Mouse (Mus musculus) kidney, postnatal 25 days (tissue): ENCODE measurements around the gene Myo15.
A peak's percentile ranks its signal among the peaks of the same experiment; 100 is the strongest.
"Not testable (repeated sequence)": the region's sequence is repeated elsewhere in the genome, so short reads cannot be mapped to it uniquely, and the experiment has no call there.

Experiments used
- DNase-seq, 2 experiments: peaks; one replicate each; pipeline ENCODE4 v3.0.0; 2021; ENCODE audit warnings: mixed read lengths in 2 of 2

The Myo15 gene

DNA sequence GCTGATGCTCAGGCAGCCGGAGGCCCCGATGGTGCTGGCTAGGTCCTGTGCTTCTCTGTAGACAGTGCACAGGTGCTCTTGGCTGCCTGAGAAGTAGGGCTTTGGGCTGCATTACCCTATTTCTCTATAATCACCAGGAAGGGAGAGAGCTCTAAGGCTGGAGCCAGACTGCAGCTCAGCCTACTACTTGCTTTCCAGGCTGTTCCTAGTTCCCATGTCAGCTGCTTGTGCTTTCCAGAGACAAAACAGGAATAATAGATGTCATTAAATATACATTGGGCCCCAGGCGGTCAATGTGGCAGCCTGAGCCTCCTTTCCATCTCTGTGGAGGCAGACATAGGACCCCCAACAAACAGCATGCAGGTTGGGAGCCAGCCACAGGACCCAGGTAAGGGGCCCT, at the start of gene Myo15:
Gene Myo15 (plus strand): TSS at position 301 of the 400 bp plus-strand sequence.
- no peak for DNase-seq

DNA sequence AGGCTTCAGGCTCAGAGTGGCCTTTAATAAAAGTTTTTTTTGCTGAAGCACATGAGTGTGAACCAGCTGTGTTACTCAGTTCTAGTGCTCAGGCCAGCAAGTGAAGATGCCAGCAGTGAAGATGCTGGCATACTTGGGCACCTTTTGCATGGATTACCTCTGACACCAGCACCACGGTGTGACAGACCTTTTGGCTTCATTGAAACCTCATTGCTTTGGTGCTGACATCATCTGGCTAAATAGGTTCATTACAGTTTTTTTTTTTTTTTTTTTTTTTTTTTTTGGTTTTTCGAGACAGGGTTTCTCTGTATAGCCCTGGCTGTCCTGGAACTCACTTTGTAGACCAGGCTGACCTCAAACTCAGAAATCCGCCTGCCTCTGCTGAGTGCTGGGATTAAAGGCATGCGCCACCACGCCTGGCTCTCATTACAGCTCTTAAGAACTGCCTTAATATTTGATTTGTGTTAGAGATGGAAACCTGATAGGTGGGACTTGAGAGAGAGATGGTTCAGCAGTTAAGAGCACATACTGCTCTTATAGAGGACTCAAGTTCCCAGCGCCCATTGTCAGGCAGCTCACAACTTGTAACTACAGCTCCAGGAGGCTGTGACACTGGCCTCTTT, 47.0 kb upstream of the Myo15 start:
- DNase-seq, result no peak

DNA sequence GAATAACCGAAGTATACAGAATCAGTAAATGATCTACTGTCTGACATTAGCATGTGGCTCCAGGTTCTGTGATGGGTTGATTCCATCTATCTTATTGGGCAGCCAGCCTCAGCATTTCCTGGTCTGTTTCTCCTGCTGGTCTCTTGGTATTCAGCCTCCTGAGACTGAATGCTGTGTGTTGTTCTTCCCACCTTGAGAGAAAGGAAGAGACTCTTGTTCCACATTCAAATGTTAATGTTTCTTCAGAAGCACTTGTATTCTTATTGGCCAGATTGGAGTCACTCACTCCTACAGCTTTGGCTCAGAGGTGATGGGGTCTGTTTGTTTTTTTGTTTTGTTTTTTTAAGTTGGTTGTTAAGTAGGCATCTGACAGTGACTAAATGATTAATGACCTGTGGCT, 46.1 kb upstream of the Myo15 start:
- DNase-seq, result peak in 1 of 2 experiments; percentile 8

DNA sequence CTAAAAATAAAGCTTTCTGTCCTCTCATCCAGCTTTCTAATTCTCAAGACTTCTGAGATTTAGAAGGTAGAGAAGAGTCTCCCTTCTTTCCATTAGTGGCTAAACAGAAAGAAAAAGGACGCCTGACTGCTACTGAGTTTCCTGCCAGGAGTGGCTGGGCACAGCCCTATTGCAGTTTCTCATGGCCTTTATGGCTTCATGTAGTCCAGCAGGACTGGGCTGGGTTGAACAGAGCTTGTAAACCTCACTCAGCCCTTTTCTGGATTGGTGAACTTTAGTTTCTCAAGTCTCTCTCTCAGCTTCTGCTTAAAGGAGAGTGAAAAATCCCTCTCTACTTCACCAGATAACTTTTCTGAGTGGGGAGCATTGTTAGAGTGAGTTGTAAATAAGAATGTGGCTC, 42.7 kb upstream of the Myo15 start:
- DNase-seq, result no peak

DNA sequence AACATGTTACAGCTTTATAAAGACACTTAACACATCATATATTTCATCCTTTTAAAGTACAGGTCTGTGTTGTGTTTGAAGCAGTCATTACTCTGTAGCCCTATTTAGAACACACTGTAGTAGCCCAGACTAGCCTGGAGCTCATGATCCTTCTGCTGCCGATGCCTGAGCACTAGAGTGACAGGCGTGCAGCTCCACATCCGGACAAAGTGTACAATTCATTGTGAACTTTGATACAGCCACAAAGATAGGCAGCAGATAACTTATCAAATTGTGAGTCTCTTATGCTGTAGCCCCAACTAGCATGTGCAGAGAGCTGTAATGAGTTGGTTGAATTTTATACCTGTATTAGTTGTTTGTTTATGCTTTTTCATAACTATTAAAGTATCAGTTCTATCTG, 41.5 kb upstream of the Myo15 start:
- DNase-seq, result no peak

DNA sequence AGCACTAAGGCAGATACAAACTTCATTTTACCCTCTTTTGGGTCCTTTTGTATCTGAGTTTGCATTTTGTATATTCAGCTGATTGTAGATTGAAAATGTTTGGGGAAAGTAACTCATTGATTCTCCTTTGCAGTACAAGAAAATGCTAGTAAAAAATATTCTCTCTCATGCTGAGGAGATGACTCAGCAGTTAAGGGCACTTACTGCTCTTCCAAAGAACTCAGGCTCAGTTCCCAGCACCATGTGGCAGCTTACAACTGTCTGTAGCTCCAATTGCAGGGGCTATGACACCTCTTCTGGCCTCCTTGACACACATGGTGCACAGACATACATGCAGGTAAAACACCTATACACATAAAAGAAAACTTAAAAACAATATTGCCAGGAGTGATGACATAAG, 35.6 kb upstream of the Myo15 start:
- DNase-seq, result no peak

DNA sequence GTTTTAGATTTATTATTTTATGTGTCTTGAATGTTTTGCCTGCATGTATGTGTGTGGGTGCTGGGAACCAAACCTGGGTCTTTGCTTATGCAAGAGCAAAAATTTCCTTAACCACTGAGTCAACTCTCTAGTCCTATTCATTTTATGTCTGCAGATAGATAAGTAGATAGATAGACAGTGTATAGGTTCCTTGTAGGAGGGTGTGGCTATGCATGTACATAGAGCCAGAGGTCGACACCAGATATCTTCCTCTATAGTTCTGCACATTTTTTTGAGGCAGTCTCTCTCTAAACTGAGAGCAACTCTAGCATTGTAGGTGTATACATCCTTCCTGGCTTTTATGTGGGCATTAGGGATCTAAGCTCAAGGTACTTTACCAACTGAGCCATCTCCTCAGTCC, 34.0 kb upstream of the Myo15 start:
- DNase-seq, result no peak

DNA sequence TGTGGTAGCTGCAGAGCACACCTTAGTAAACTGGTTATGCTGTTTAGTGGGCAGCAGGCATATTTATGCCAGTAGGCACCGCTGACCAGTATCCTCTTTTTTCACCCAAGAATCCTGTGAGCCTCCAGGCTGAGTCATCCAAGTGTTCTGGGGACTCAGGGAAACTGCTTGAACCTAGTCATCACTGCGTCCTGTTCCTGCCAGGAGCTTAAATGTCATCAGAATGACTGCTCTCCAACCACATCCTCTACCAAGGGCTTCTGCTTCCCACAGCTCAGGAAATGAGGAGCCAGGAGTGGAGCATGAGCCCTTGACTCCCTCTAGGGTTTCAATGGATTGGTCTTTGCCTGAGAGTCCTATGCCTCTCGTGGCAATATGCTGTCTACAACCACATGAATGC, 32.5 kb upstream of the Myo15 start:
- DNase-seq, result no peak

DNA sequence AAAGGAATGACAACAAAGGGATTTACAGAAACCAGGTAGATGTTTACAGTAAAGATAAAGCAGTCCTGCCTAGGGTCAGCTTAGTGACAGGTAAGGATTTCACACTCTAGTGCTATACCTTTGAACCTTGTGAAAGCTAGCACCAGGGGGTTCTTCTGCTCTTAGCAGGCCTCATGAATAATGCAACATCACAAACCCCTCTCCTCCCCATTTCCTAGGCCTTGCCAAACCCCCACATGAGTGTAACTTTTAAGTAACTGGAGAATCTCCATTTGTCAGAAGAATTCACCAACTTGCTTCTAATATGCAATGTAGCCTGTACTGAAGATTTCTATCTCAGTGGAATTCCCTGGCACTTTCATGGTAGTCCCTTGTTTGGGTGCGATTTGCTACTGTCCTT, 29.5 kb upstream of the Myo15 start:
- not testable (repeated sequence) for DNase-seq

DNA sequence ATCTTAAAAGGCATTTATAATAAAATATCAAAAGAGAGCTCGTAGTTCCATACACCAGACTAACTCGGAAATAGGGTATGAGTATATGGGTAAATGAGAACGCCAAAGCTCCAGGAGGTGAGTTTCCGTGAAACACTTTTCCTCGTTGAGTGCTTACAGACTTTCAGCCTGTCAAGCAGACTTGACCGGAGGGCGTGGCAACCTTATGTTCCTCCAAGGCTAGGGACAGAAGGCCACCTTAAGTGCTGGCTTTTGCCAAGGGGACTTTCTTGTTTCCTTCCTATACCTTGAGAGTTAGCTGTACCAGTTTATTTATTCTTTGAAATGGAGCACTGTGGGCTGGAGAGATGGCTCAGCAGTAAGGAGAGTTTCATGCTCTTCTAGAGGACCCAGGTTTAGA, 29.0 kb upstream of the Myo15 start:
- DNase-seq, result no peak

DNA sequence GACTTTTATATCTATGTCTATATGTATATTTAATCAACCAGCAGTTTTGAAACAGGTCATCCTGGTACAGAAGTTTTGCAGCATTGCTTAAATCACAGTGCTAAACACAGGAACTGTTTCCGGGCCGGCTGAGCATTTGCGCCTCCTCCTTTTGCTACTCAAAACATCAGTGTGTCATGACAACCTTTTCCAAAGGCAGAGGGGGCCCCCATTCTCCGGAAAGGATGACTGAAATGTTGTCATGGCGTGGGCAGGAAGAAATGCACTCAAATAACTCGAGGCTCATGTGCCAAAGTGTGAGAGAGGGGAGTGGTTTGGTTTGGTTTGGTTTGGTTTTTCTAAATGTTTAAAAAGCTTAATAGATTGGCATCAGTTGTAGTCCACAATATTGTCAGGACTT, 26.2 kb upstream of the Myo15 start:
- DNase-seq, result no peak

DNA sequence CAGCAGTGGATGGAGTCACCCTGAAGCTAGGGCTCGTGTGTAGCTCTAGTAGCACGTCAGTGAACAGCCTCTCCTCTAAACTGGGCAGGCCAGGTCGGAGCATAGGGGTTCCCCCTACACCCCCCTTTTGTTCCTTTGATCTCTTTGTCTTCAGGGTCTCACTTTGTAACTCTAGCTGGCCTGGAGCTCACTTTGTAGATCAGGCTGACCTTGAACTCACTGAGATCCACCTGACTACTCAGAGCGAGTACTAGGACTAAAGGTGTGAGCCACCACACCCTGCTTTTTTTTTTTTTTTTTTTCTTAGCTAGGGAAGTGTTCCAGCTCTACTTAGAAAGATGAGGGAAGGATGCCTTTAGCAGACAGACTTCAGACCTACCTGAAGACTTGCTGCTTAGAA, 25.1 kb upstream of the Myo15 start:
- no peak for DNase-seq

DNA sequence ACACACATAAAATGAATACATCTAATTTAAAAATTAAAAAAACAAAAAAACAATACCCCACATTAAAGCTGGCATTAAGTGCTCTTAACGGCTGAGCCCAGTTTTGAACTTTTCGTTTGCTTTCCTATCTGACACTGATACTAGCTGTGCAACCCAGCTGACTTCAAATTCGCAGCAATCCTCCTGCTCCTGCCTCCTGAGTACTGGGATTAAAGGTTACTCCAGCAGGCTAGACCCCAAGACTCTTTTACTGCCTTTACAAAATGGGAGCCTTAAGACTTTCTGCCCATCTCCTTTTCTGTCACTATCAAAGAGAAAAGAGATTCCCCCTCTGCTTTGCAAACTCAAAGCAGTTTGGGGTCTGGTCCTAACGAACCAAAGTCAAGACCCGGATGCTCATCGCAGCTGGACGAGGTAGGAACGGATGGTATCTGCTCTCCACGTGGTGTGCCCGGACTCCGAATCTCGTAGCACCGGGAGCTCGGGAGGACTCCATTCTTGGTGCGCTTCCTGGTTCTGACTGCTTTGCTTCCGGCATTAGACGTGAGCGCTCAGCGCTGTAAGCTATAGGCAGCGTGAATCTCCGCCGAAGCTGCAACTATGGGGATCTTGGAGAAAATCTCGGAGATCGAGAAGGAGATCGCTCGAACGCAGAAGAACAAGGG, 14.9 kb upstream of the Myo15 start, which contains the start of gene Drg2:
Gene Drg2 (plus strand): TSS at position 512 of the 665 bp plus-strand sequence.
- DNase-seq, result peak; percentile 88 to 92

DNA sequence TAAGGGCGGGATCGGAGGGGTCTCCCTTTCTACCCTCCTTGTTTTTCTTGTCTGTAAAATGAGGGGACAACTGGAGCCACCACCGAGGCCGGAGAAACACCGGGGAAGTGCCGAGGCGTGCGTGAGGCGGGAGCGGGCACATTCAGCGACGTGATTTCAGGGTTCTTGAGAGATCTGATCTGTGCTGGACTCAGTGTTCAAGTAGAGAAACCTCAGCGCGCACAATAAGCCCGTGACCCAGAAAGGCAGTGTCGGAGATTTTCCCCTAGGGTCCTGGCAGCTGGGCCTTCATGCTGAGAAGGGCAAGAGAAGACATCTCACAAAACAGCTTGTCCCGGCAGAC, 14.4 kb upstream of the Myo15 start:
- no peak for DNase-seq

DNA sequence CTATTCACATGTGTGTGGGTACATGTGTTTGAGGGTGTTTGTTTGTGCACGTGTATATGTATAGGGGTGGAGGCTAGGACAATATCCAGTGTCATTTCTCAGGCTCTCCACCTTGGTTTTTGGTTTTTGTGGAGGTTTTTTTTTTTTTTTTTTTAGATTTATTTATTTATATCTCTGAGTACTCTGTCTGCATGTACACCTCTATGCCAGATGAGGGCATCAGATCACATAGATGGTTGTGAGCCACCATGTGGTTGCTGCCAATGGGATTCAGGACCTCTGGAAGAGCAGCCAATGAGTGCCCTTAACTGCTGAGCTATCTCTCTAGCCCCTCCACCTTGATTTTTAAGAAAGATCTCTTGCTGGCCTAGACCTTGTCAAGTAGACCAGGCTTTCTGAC, 11.2 kb upstream of the Myo15 start:
- DNase-seq, result no peak

DNA sequence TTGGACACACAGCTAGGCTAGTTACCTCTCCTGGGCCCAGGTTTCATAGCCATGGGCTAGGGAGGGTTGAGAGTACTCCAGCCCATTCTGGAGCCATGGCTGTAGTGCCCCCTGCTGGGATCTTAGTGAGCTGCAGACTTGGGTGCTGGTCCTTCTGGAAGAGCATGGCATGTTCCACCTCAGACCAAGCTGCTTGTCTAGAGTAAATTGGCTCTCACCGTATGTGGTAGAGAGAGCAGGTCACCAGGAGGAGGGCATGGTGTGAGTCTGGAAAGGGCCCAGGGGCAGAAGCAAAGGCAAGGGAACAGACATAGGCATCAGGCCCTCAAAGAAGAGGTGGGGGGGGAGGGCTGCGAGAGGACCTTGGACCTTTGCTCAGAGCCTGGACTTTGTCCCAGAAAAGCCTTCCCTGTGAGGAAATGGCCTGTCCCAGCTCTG, 3.2 kb upstream of the Myo15 start:
- DNase-seq, result peak; percentile 82 to 93

DNA sequence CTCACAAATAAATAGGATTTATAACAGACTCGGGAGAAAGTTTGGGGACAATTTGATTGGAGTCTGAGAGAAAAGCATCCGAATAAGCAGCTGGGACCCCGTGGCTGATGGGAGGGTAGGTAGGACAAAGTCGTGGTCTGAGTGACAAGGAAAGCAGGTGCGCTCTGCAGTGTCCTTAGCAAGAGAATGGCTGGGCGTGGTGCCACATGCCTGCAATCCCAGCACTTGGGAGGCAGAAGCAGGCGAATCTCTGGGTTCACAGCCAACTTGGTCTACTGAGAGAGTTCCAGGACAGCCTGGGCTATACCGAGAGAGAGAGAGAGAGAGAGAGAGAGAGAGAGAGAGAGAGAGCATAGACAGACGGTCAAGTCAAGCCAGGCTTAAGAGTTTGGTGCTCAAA, 1.6 kb downstream of the Myo15 start:
- no peak for DNase-seq

DNA sequence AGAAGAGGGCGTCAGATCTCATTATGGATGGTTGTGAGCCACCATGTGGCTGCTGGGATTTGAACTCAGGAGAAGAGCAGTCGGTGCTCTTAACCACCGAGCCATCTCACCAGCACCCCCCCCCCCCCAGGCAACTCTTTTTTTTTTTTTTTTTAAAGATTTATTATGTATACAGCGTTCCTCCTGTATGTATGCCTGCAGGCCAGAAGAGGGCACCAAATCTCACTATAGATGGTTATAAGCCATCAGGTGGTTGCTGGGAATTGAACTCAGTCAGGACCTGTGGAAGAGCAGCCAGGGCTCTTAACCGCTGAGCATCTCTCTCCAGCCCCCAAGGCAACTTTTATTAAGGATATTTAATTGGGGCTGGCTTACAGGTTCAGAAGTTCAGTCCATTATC, 5.4 kb downstream of the Myo15 start:
- DNase-seq, result no peak

DNA sequence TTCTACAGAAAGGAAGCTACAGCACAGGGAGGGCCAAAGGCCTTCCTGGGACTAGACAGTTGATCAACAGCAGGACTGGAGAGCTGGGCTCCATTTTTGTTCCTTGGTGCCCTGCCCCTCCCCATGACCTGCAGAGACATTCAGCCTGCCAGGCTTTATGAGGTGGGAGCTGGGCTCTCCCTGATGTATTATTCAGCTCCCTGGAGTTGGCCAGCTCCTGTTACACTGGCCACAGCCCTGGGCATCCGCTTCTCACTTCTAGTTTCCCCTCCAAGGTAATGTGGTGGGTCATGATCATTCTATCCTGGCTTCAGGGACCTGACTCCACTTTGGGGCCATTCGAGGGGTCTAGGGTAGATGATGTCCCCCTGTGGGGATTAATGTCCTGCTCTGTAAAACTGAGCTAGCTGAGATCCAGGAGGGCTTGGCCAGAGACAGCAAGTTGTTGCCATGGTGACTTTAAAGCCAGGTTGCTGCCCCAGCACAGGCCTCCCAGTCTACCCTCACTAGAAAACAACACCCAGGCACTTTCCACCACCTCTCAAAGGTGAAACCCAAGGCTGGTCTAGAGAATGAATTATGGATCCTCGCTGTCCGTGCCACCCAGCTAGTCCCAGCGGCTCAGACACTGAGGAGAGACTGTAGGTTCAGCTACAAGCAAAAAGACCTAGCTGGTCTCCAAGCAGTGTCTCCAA, 6.7 kb downstream of the Myo15 start:
- DNase-seq, result no peak

DNA sequence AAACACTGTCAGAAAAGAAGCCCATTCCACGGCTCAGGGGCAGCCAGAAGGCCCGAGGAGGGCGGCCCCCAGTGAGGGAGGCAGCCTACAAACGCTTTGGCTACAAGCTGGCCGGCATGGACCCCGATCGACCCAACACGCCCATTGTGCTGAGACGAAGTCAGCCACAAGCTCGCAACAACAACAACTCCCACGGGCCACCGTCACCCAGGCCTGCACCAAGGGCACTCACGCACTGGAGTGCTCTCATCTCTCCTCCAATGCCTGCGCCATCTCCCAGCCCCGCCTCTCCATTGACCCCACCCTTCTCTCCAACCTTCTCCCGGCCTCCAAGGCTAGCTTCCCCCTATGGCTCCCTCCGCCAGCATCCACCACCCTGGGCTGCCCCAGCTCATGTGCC, 9.0 kb downstream of the Myo15 start:
- no peak for DNase-seq

DNA sequence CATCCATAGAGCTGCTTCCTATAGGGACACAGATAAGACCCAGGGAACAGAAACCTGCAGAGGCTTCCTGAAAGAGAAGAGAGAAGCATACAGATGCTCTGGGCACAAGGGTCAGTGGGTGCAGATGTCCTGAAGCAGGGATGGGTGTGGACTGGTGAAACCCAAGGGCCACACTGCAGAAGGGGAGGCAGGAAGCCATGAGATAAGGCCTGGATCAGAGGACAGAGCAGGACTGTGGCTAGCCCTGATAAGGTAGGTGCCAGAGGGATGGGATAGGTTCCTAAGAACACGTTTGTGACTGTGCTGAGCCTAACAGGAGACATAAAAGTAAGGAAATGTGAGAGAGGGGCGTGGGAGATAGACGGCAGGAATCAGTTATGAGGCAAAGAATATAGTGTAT, 17.1 kb downstream of the Myo15 start:
- DNase-seq, result no peak

DNA sequence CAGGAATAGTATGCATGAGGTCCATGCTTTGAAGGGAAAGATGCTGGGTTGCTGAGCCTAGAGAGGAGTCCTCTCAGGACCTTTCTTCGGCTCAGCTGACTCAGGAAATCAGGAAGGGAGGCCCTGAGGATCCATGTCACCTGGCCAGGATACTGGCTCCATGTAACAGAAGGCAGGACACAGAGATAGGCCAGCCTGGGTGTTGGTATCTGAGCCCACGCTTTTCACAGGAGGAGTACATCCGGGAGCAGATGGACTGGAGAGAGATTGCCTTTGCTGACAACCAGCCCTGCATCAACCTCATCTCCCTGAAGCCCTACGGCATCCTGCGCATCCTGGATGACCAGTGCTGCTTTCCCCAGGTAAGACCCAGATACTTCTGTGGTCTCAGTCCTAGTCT, 23.6 kb downstream of the Myo15 start:
- no peak for DNase-seq

DNA sequence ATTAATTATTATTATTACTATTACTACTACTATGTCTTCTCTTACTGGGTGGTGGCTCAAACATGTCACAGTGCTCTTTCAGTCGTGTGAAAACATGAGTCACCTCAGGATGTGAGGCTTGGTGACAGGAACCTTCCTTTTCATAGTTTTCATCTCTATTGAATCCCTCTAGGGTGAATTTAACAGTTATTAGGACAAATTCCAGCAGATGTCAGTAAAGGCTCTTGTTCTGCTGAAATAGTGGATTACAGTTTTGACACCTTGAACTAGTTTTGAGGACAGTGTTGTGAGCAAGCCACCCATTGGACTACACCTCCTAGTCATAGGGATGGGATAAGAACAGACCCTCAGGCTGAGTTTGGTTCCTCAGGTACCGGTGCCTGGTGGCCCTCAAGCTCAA, 26.6 kb downstream of the Myo15 start:
- no peak for DNase-seq

DNA sequence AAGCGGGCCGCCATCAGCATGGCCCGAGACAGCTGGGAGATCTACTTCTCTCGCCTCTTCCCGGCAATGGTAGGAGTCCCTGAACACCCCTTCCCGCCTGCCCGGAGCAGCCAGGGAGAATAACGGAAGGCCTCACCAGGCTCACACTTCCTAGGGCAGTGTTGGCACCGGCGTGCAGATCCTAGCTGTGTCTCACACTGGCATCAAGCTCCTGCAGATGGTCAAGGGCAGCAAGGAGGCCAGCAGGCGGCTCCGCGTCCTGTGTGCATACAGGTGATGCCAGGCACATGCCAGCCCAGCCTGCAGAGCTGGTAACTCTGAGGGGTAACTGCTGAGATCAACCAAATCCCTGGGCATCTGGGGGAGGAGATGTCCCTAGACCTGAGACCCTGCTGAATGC, 38.1 kb downstream of the Myo15 start:
- peak in 1 of 2 experiments; percentile 23 for DNase-seq
